Mouse (Mus musculus) natural killer cell, adult 2 months (primary cell): ENCODE measurements around the gene Acta1.

Source experiments
- DNase-seq, 2 experiments: peaks; one replicate each; pipeline ENCODE4 v3.0.0; 2022; ENCODE audit warnings: low spot score in 2 of 2

Gene Acta1

DNA sequence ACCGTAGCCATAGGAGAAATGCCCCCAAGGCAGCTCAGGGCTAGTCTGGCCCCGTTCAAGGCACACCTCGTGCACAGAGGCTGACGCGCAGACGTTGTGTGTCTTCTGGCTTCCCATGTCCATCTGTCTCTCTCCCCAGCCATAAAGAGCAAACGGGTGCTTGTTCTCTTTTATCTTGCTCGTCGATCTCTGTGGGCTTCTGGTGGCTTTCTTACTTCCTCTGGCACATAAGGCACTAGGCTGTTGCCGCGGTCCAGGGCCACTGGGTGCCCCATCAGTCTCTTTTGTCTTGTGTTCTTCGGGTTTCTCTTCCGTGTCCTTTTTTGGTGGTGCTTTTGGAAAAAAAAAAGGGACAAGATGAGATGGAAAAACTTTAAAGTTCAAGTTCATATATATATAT lies 49.4 kb downstream of the Acta1 start:
- no peak for DNase-seq

DNA sequence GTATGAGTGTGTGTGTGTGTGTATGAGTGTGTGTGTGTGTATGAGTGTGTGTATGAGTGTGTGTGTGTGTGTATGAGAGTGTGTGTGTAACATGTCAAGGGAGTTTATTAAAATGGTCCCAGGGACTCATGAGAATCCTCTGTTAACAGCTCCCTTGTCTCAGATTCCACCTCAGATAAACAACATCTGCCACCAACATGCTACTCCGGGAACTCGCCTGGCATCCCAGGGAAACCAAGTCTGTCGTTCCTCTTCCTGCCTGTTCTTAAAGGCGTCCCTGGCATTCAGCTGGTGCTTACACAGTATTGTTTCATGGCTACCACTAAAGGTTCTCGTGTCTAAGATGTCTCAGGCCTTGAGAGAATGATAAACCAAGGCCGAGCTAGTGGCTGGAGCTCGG lies 50.2 kb downstream of the Acta1 start:
- no peak for DNase-seq

DNA sequence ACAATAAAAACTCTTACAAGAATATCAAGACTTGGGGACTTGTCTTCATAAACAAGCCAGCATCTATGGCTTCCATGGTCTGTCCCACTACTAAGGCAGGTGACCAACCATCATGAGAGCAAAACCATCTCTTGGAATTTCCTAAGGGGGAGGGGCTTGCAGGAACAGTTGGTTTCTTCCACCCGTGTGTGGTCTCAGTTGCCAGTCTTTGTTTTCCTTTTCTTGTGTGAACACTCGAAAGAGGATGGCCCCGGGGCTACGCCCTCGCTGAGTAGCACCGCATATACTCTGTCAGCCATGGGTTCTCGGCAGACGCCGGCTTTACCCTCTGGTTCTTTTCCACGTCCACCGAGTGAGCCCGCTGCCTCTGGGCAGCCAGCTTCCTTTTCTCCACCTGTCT lies 52.5 kb downstream of the Acta1 start:
- no peak for DNase-seq
